Mouse (Mus musculus) lung, adult 2 months (tissue): ENCODE data around the gene Gspt1.

Experiments
- CTCF ChIP-seq: fragments of 200-500 bp; IDR thresholded peaks from 2 replicates; pipeline ENCODE4 v1.5.1; 2011; ENCODE audit warnings: mild to moderate bottlenecking, low read length, control low read depth; ENCODE audit not compliant: insufficient read depth
- POLR2A ChIP-seq: fragments of 200-500 bp; IDR thresholded peaks from 2 replicates; pipeline ENCODE4 v1.6.1; 2011; ENCODE audit warnings: low read depth, mild to moderate bottlenecking, control low read depth, low read length, borderline replicate concordance; ENCODE audit errors: extremely low read depth

GRCm38 (mm10) chr16:11253898-11254722 is at the start of gene Gspt1:
- TF ChIP-seq CTCF (no peak), POLR2A (peak; percentile 96)
